Mouse (Mus musculus): ENCODE measurements around the gene Zfp358. TPM values are rescaled to one million over a fixed set of nuclear protein-coding genes. Genes with fewer than 3 reads are reported as not detected.

Zfp358 gene
- total and polyA plus RNA-seq, 3 experiments, result 22.5 to 80.1 (median 23.2) TPM

Other genes with a start within 250 kb of the Zfp358 start
- 100 to 1,000 TPM; 101 to 153 TPM for gene Insr, start 213.5 kb upstream of the Zfp358 start, total RNA-seq (2021)
- gene Insr, start 213.5 kb upstream of the Zfp358 start, polyA plus RNA-seq (2012; rRNA removed), result 31.6 and 44.1 TPM in 2 replicates
- under 1 TPM; 0.66 TPM for gene A430078G23Rik, start 139.7 kb upstream of the Zfp358 start, total RNA-seq (2021)
- gene A430078G23Rik, start 139.7 kb upstream of the Zfp358 start, polyA plus RNA-seq (2012; rRNA removed), result 0.11 TPM in 1 of 2 replicates, not detected in the other
- gene Arhgef18, start 100.1 kb upstream of the Zfp358 start, total RNA-seq (2021), result 10 to 100 TPM; 28.1 to 36.1 TPM
- gene Arhgef18, start 100.1 kb upstream of the Zfp358 start, polyA plus RNA-seq (2012; rRNA removed), result 43.2 and 48.4 TPM in 2 replicates
- gene Pex11g, start 25.5 kb upstream of the Zfp358 start, total RNA-seq (2021), result 10 to 100 TPM; 10.4 TPM
- gene Pex11g, start 25.5 kb upstream of the Zfp358 start, polyA plus RNA-seq (2012; rRNA removed), result 11.8 and 16.9 TPM in 2 replicates
- gene Tex45, start 22.3 kb upstream of the Zfp358 start, total RNA-seq (2021), result under 1 TPM in 1 of 2 experiments, not detected in 1; 0.17 TPM
- gene Tex45, start 22.3 kb upstream of the Zfp358 start, polyA plus RNA-seq (2012; rRNA removed), result 0.16 and 0.17 TPM in 2 replicates
- gene Mcoln1, start 7.3 kb downstream of the Zfp358 start, total RNA-seq (2021), result 10 to 100 TPM; 42.5 to 45.0 TPM
- 1,409 and 1,463 TPM in 2 replicates for gene Mcoln1, start 7.3 kb downstream of the Zfp358 start, polyA plus RNA-seq (2012; rRNA removed)
- 10 to 100 TPM; 35.2 to 38.8 TPM for gene Pnpla6, start 22.2 kb downstream of the Zfp358 start, total RNA-seq (2021)
- 48.3 and 54.6 TPM in 2 replicates for gene Pnpla6, start 22.2 kb downstream of the Zfp358 start, polyA plus RNA-seq (2012; rRNA removed)
- gene C330021F23Rik, start 74.9 kb downstream of the Zfp358 start, total RNA-seq (2021), result not detected
- 0.11 TPM in 1 of 2 replicates, not detected in the other for gene C330021F23Rik, start 74.9 kb downstream of the Zfp358 start, polyA plus RNA-seq (2012; rRNA removed)
- 10 to 100 TPM in 1 of 2 experiments, 1 to 10 TPM in 1; 5.2 to 13.3 TPM for gene Camsap3, start 94.2 kb downstream of the Zfp358 start, total RNA-seq (2021)
- gene Camsap3, start 94.2 kb downstream of the Zfp358 start, polyA plus RNA-seq (2012; rRNA removed), result 6.4 and 7.4 TPM in 2 replicates
- 10 to 100 TPM; 34.8 to 36.8 TPM for gene Xab2, start 128.2 kb downstream of the Zfp358 start, total RNA-seq (2021)
- 40.7 and 40.9 TPM in 2 replicates for gene Xab2, start 128.2 kb downstream of the Zfp358 start, polyA plus RNA-seq (2012; rRNA removed)
- gene Pet100, start 128.4 kb downstream of the Zfp358 start, total RNA-seq (2021), result 100 to 1,000 TPM; 153 to 159 TPM
- 1.7 and 2.2 TPM in 2 replicates for gene Pet100, start 128.4 kb downstream of the Zfp358 start, polyA plus RNA-seq (2012; rRNA removed)
- gene Pcp2, start 132.4 kb downstream of the Zfp358 start, total RNA-seq (2021), result not detected
- not detected in 2 replicates for gene Pcp2, start 132.4 kb downstream of the Zfp358 start, polyA plus RNA-seq (2012; rRNA removed)
- gene Stxbp2, start 137.8 kb downstream of the Zfp358 start, total RNA-seq (2021), result 100 to 1,000 TPM in 1 of 2 experiments, 10 to 100 TPM in 1; 72.1 to 131 TPM
- 106 and 141 TPM in 2 replicates for gene Stxbp2, start 137.8 kb downstream of the Zfp358 start, polyA plus RNA-seq (2012; rRNA removed)
- gene Retn, start 162.6 kb downstream of the Zfp358 start, total RNA-seq (2021), result 100 to 1,000 TPM; 165 to 223 TPM
- gene Retn, start 162.6 kb downstream of the Zfp358 start, polyA plus RNA-seq (2012; rRNA removed), result 59.9 and 96.4 TPM in 2 replicates
- under 1 TPM in 1 of 2 experiments, not detected in 1; 0.49 TPM for gene Mcemp1, start 172.6 kb downstream of the Zfp358 start, total RNA-seq (2021)
- gene Mcemp1, start 172.6 kb downstream of the Zfp358 start, polyA plus RNA-seq (2012; rRNA removed), result not detected in 2 replicates
- 10 to 100 TPM; 59.0 to 69.8 TPM for gene Fcor, start 179.2 kb downstream of the Zfp358 start, total RNA-seq (2021)
- gene Fcor, start 179.2 kb downstream of the Zfp358 start, polyA plus RNA-seq (2012; rRNA removed), result 18.3 and 18.8 TPM in 2 replicates
- gene Trappc5, start 183.2 kb downstream of the Zfp358 start, total RNA-seq (2021), result 10 to 100 TPM; 19.3 to 19.6 TPM
- 29.7 and 35.8 TPM in 2 replicates for gene Trappc5, start 183.2 kb downstream of the Zfp358 start, polyA plus RNA-seq (2012; rRNA removed)
- under 1 TPM in 1 of 2 experiments, not detected in 1; 0.41 TPM for gene Fcer2a, start 201.0 kb downstream of the Zfp358 start, total RNA-seq (2021)
- 0.07 and 0.26 TPM in 2 replicates for gene Fcer2a, start 201.0 kb downstream of the Zfp358 start, polyA plus RNA-seq (2012; rRNA removed)
- gene Clec4g, start 227.5 kb downstream of the Zfp358 start, total RNA-seq (2021), result under 1 TPM in 1 of 2 experiments, not detected in 1; 0.24 TPM
- gene Clec4g, start 227.5 kb downstream of the Zfp358 start, polyA plus RNA-seq (2012; rRNA removed), result 0.08 TPM in 1 of 2 replicates, not detected in the other